Mouse (Mus musculus): ENCODE measurements at regions not wholly inside any gene's neighbourhood (a gene's known extent, or its start where the extent isn't known, plus 50 kb on each side); places are given as distances from the start of the nearest gene placed in this dataset.

DNA sequence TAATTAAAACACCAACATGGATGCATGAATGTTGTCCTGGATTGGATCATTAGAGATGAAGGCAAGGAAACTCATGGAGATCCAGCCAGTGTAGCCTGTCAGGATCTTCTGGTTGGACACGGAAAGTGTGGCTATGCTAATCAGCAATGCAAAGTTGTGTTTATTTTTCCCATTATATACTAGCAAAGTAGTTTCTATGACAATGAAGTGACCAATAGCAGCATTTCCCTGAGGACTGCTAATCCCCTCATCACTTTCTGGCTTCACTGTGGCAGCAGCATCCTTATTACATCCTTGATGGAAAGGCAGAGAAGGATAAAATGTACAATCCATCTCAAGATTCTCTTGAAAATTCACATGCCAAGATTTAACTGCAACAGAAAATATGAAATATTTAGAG is 534.7 kb downstream of the Basp1 start:
- TF ChIP-seq CTCF (IDR thresholded peaks at IDR 0.05; ENCODE audit: low read depth, low read length), result no peak
- TF ChIP-seq POLR2A (IDR thresholded peaks at IDR 0.05; ENCODE audit: borderline replicate concordance, low read depth, low read length), result no peak

Data from bone marrow macrophage, adult 2 months (primary cell).